Mouse (Mus musculus) cerebellum, adult 8-10 months (tissue): ENCODE data around the gene Tmtc1.

Experiments used
- DNase-seq: peaks from one replicate; pipeline ENCODE4 v3.0.0; 2022

Gene Tmtc1

GRCm38 (mm10) chr6:148302261-148302660 is 141.9 kb downstream of the Tmtc1 start:
- no peak for DNase-seq

GRCm38 (mm10) chr6:148297086-148297485 is 147.1 kb downstream of the Tmtc1 start:
- DNase-seq: no peak

- no peak for DNase-seq
These were observed 147.8 kb downstream of the Tmtc1 start for GRCm38 (mm10) chr6:148296418-148296817.

GRCm38 (mm10) chr6:148294506-148294905 is 149.7 kb downstream of the Tmtc1 start:
- no peak for DNase-seq

GRCm38 (mm10) chr6:148290865-148291264 is 153.3 kb downstream of the Tmtc1 start:
- no peak for DNase-seq

- DNase-seq: no peak
These were observed 160.8 kb downstream of the Tmtc1 start for GRCm38 (mm10) chr6:148283224-148283881.

- DNase-seq: no peak
These were observed 164.9 kb downstream of the Tmtc1 start for GRCm38 (mm10) chr6:148279240-148279639.

- DNase-seq: no peak
These were observed 167.8 kb downstream of the Tmtc1 start for GRCm38 (mm10) chr6:148276418-148276817.

GRCm38 (mm10) chr6:148275046-148275445 is 169.1 kb downstream of the Tmtc1 start:
- DNase-seq: no peak

- DNase-seq: no peak
These were observed 183.5 kb downstream of the Tmtc1 start for GRCm38 (mm10) chr6:148260729-148261101.

GRCm38 (mm10) chr6:148259979-148260728 is 184.0 kb downstream of the Tmtc1 start:
- DNase-seq: no peak

- DNase-seq: no peak
These were observed 185.1 kb downstream of the Tmtc1 start for GRCm38 (mm10) chr6:148259074-148259473.

- no peak for DNase-seq
These were observed 186.4 kb downstream of the Tmtc1 start for GRCm38 (mm10) chr6:148257805-148258204.

GRCm38 (mm10) chr6:148256109-148256508 is 188.1 kb downstream of the Tmtc1 start:
- no peak for DNase-seq

- DNase-seq: no peak
These were observed 188.7 kb downstream of the Tmtc1 start for GRCm38 (mm10) chr6:148255395-148256053.

- no peak for DNase-seq
These were observed 195.0 kb downstream of the Tmtc1 start for GRCm38 (mm10) chr6:148249221-148249620.

GRCm38 (mm10) chr6:148248625-148249024 is 195.6 kb downstream of the Tmtc1 start:
- DNase-seq: peak; percentile 9

GRCm38 (mm10) chr6:148246544-148246943 is 197.6 kb downstream of the Tmtc1 start:
- DNase-seq: no peak

- no peak for DNase-seq
These were observed 199.4 kb downstream of the Tmtc1 start for GRCm38 (mm10) chr6:148244836-148245235.

- no peak for DNase-seq
These were observed 201.9 kb downstream of the Tmtc1 start for GRCm38 (mm10) chr6:148242304-148242703.

- DNase-seq: no peak
These were observed 202.5 kb downstream of the Tmtc1 start for GRCm38 (mm10) chr6:148241685-148242084.

GRCm38 (mm10) chr6:148239311-148239710 is 204.9 kb downstream of the Tmtc1 start:
- DNase-seq: no peak

- no peak for DNase-seq
These were observed 206.7 kb downstream of the Tmtc1 start for GRCm38 (mm10) chr6:148237453-148237852.
